Mouse (Mus musculus): ENCODE results near the gene Ndufs2. TPM values are rescaled to one million over a fixed set of nuclear protein-coding genes. Genes with fewer than 3 reads are reported as not detected.

Ndufs2 gene
- polyA plus RNA-seq, 1 experiment from 2014 or later: 244 TPM

DNA sequence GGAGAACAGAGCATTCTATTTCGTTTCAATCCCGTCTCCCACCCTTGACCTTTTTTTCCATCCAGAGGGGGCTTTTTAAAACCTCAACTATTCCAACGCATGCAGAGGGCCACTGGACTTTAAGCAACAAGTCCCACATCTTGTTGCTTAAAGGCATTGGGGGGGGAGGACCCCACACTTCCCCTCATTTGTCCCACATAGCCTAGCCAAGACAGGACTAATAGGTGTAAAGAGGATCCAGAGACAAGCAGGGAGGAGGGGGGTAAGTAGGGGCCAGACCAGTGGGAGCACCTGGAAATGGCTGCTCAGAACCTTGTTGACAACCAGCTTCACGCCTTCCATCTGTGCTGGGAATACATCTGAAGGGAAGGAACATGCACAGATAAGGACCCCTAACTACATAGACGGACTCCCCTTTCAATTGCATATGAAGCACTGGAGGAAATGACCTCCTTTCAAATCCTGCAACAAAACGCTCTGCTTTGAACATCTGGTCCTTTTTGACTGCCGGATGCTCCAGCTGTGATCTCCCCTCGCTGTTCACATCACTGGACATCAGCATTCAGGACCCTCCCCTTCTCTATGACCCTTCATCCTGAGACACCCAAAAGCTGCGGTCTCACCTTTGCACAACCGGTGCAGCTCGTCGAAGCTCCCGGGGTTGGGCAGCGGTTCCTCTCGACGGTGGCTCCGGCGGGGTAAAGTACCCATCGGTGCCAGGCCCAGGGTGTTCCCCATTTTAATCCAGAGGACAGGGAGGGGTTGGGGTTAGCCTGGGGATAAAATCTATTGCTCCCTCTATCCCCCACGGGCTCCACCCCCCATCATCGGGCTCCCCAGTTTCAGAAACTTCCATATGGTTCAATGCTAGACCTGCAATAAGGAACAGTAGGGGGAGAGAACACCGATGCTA lies 29.7 kb downstream of the Ndufs2 start:
- Histone ChIP-seq H3K36me3 (ENCODE audit: insufficient read depth) (peaks cover 24% of the 10 kb centered on the region), H3K4me1 (ENCODE audit: insufficient read depth) (peaks cover 6% of the 10 kb centered on the region; the same call in 1 of the 2 replicates), H3K4me2 (peak overlapping the region; percentile 91), H3K27me3 (ENCODE audit: insufficient read depth, low read length) (no peaks in the 10 kb centered on the region), H3K4me3 (ENCODE audit: low read depth, low read length) (peak overlapping the region; percentile 61), H3K27ac (ENCODE audit: low read depth) (0 out of 2 replicates have a peak overlapping the region, but pooled peaks have one; percentile 12), H3K9me3 (ENCODE audit: low read depth, low read length) (no peaks in the 10 kb centered on the region), H3K9ac (peak overlapping the region; percentile 53)
- no peak for TF ChIP-seq CTCF (IDR thresholded peaks at IDR 0.05; ENCODE audit: low read depth)
- ATAC-seq (ENCODE audit: insufficient read depth) (no peak), DNase-seq (no peak)
- WGBS: 6% methylated on average over 22 of the region's 22 CpGs

DNA sequence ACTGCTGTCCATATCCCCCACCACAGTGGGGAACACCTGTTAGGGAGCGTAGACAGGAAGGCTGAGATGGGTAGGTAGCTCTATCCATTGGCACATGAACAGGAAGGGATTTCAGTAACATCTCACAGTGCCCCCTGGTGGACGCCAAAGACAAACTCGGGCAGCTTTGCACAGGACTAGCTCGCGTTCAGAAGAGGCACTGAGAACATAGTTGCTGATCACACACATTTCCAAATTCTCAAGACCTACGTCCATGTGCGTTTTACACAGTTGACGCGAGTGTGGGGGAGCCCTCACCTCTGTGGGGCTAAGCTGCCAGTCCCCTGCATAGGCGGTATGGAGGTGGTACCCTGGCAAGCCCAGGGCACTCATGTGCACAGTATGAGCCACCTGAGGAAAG lies 30.3 kb downstream of the Ndufs2 start:
- peak; percentile 94 for TF ChIP-seq CTCF (IDR thresholded peaks at IDR 0.05; ENCODE audit: low read depth)
- Histone ChIP-seq H3K4me2 (peak overlapping the region; percentile 91), H3K9ac (no peak overlapping the region)

DNA sequence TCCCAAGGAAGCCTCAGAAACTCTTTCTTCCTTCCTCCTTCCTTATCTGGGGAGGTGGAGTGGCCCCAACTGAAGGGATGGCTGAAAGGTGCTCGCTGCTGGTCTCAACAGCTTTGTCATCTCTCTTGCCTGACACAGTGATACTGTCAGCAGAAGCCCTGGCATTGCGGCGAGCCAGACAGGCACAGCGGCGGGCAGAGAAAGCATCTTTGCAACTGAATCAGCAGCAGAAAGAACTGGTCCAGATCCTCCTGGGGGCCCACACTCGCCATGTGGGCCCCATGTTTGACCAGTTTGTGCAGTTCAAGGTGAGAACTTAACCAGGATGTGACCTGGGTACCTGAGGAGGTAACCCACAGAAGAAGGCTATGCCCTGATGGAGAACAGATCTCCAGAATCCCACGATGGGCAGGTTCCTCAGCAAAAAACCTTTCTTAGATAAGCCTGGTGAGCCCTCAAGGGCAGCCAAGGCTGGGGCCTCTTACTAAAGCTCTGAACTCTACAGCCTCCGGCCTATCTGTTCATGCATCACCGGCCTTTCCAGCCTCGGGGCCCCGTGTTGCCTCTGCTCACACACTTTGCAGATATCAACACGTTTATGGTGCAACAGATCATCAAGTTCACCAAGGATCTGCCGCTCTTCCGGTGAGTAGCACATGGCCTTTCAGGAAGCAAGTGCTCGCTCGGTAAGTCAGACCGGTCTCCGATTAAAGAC lies 34.8 kb downstream of the Ndufs2 start:
- WGBS: 87% methylated on average over 18 of the region's 18 CpGs
- Histone ChIP-seq H3K9ac (no peak overlapping the region), H3K4me3 (ENCODE audit: low read depth, low read length) (no peak overlapping the region), H3K9me3 (ENCODE audit: low read depth, low read length) (no peaks in the 10 kb centered on the region), H3K4me2 (no peak overlapping the region), H3K27ac (ENCODE audit: low read depth) (no peak overlapping the region), H3K36me3 (ENCODE audit: insufficient read depth) (peaks cover 24% of the 10 kb centered on the region), H3K4me1 (ENCODE audit: insufficient read depth) (peaks cover 5% of the 10 kb centered on the region; the same call in 1 of the 2 replicates), H3K27me3 (ENCODE audit: insufficient read depth, low read length) (no peaks in the 10 kb centered on the region)
- TF ChIP-seq CTCF (IDR thresholded peaks at IDR 0.05; ENCODE audit: low read depth): no peak
- ATAC-seq (ENCODE audit: insufficient read depth): no peak
- DNase-seq: no peak

More for the DNA sequence above, 30.3 kb downstream of the Ndufs2 start:
- ATAC-seq (ENCODE audit: insufficient read depth) (peak; percentile 6; the same call in 1 of the 2 replicates), DNase-seq (peak; percentile 93)
- Histone ChIP-seq H3K36me3 (ENCODE audit: insufficient read depth) (peaks cover 24% of the 10 kb centered on the region), H3K27ac (ENCODE audit: low read depth) (0 out of 2 replicates have a peak overlapping the region, but pooled peaks have one; percentile 12), H3K4me1 (ENCODE audit: insufficient read depth) (peaks cover 6% of the 10 kb centered on the region; the same call in 1 of the 2 replicates), H3K4me3 (ENCODE audit: low read depth, low read length) (peak overlapping the region; percentile 61), H3K27me3 (ENCODE audit: insufficient read depth, low read length) (no peaks in the 10 kb centered on the region), H3K9me3 (ENCODE audit: low read depth, low read length) (no peaks in the 10 kb centered on the region)
- WGBS: 8% methylated on average over 10 of the region's 10 CpGs

DNA sequence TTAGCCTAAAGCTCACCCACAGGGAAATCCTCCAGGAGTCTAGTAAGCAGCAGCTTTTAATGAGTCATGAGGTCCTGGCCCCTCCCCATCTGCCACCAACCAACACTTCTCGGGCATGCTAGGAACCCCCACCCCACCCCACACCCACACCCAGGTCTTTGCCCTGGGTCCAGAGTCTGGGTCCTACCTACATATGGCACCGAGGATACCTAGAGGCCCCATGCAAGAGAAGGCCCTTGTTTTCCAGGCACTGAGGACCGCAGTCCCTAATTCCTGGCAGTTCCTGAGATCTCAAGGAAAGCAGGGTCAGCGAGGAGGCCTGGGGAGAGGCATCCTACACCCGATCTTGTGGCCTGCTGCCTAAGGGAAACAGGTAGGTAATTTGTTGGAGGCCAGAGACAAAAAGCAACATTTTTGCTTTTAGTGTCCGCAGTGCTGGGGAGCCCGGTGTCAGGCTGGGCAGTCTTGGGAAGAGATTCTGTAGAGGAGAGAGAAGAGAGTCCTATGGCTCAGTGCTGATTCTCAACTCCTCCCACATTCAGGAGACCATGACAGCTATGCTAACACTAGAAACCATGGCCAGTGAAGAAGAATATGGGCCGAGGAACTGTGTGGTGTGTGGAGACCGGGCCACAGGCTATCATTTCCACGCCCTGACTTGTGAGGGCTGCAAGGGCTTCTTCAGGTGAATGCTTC lies 37.2 kb downstream of the Ndufs2 start, which contains the start of gene Nr1i3:
Nr1i3 (plus strand) TSS at position 170 of the 696 bp plus-strand sequence.
- Histone ChIP-seq H3K4me1 (ENCODE audit: insufficient read depth) (no peaks in the 10 kb centered on the region), H3K27me3 (ENCODE audit: insufficient read depth, low read length) (no peaks in the 10 kb centered on the region), H3K9ac (no peak within 1 kb of the TSS), H3K4me3 (ENCODE audit: low read depth, low read length) (no peak within 1 kb of the TSS), H3K9me3 (ENCODE audit: low read depth, low read length) (no peaks in the 10 kb centered on the region), H3K36me3 (ENCODE audit: insufficient read depth) (peaks cover 7% of the 10 kb centered on the region; the same call in 1 of the 2 replicates), H3K4me2 (no peak within 1 kb of the TSS), H3K27ac (ENCODE audit: low read depth) (no peak within 1 kb of the TSS)
- ATAC-seq (ENCODE audit: insufficient read depth) (no peak), DNase-seq (no peak)
- no peak for TF ChIP-seq CTCF (IDR thresholded peaks at IDR 0.05; ENCODE audit: low read depth)
- WGBS: 67% methylated on average over 10 of the region's 10 CpGs

DNA sequence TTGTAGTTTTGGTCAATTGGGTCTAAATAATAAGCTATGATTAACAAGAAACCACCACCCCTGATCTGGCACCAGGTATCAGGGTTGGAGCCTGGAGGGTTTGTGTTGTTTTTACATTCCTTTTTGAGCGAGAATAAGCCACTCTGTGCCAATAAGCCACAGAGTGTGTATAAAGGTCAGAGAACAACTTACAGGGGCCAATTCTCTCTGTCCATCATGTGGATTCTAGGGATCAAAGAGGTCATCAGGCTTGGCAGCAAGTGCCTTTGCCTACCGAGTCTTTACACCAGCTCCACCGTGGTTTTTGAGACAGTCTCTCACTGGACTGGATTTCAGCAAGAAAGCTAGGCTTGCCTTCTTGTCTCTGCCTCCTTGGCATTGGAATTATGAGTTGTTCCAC lies 38.3 kb downstream of the Ndufs2 start:
- H3K4me1 ChIP-seq (ENCODE audit: insufficient read depth): no peaks in the 10 kb centered on the region
- H3K9ac ChIP-seq: no peak overlapping the region
- H3K36me3 ChIP-seq (ENCODE audit: insufficient read depth): no peaks in the 10 kb centered on the region
- H3K4me2 ChIP-seq: no peak overlapping the region
- no peaks in the 10 kb centered on the region for H3K9me3 ChIP-seq (ENCODE audit: low read depth, low read length)
- WGBS: 33% methylated on average over 3 of the region's 3 CpGs
- H3K27ac ChIP-seq (ENCODE audit: low read depth): no peak overlapping the region
- no peak for ATAC-seq (ENCODE audit: insufficient read depth)
- TF ChIP-seq CTCF (IDR thresholded peaks at IDR 0.05; ENCODE audit: low read depth): no peak
- H3K27me3 ChIP-seq (ENCODE audit: insufficient read depth, low read length): no peaks in the 10 kb centered on the region
- no peak overlapping the region for H3K4me3 ChIP-seq (ENCODE audit: low read depth, low read length)
- DNase-seq: no peak

DNA sequence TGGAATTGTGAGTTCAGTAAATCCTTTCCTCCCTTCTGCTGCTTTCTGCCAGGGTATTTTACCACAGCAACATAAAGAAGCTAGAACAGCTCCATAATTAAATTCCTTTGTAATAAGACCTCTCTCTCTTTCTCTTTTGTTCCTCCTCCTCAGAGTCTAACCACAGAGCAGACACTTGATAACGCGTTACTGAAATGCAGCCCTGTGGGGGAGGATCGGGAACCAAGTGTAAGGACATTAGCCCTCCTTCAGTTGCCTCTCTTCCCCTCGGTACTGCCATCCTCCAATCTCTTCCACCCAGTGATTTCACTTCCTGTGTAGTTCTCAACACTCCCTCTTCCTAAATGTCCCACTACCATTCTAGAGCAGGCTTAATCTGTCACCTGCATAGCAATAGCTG lies 41.8 kb downstream of the Ndufs2 start:
- ATAC-seq (ENCODE audit: insufficient read depth): no peak

More for the DNA sequence above, 41.8 kb downstream of the Ndufs2 start:
- WGBS: 8% methylated on average over 4 of the region's 4 CpGs
- no peak for DNase-seq
- Histone ChIP-seq H3K27me3 (ENCODE audit: insufficient read depth, low read length) (no peaks in the 10 kb centered on the region), H3K9me3 (ENCODE audit: low read depth, low read length) (no peaks in the 10 kb centered on the region), H3K4me3 (ENCODE audit: low read depth, low read length) (no peak overlapping the region), H3K9ac (no peak overlapping the region), H3K4me1 (ENCODE audit: insufficient read depth) (no peaks in the 10 kb centered on the region), H3K27ac (ENCODE audit: low read depth) (no peak overlapping the region), H3K4me2 (no peak overlapping the region), H3K36me3 (ENCODE audit: insufficient read depth) (no peaks in the 10 kb centered on the region)
- no peak for TF ChIP-seq CTCF (IDR thresholded peaks at IDR 0.05; ENCODE audit: low read depth)
